Mouse (Mus musculus): ENCODE measurements around the gene Repin1. TPM values are rescaled to one million over a fixed set of nuclear protein-coding genes. Genes with fewer than 3 reads are reported as not detected.

The Repin1 gene
- total RNA-seq (2021) = 10 to 100 TPM; 30.0 to 33.2 TPM
- 27.7 and 33.1 TPM in 2 replicates for polyA plus RNA-seq (2012; rRNA removed)
- long read RNA-seq, transcript Repin1-201 (3 exons, 3,145 nt) = major isoform, 7 of 27 reads
- long read RNA-seq, partial matches to known transcripts = 4 of 27 reads
- long read RNA-seq, other reads (novel, unspliced or antisense) = 7 of 27 reads

DNA sequence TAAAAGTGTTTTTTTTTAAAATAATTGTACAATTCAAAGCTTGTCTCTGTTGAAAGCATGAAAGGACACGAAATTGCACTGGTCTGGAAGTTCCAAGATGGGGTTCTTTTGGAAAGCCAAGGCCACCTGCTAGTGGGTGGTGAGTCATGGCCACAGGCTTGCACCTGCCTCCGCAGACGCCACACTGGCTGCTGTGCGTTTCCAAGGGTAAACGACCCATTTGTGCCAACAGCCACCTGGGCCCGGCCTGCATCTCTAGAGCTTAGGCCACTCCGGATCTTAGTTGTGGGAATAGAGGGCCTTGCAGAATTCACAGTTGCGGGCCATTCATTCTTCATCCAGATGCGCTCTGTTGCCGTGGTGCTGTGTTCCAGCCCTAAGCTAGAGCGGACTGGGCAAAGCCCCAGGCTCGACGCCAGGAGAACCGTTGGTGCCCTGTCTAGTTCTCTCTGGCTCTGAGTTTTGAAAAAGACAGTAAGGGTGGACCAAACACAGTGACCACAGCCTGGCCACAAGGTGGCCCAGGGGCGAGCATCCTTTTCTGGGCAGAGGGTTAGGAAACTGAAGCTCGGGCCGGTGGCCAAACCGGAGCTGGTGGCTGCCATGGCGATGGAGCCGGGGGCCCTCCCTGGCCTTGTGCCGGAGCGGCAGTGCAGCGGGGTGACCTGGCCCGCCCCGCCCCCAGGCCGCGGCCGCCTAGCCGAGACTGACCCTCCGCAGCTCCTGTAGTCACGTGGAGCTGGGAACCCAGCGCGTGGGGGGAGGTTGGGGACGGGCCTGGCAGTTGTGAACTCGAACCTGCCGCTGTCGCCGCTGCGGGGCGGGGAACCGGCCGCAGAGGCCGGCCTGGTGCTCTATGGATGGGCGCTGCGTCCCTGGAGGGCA, at the start of gene Repin1, which contains the start of gene Gm44965:
Gene Repin1, plus strand, starts transcription at position 726 of the 885 bp plus-strand sequence.
Gene Gm44965, plus strand, starts transcription at position 784 of the 885 bp plus-strand sequence.
- Histone ChIP-seq H3K9ac (ENCODE audit: low read depth, low read length) (peak within 1 kb of the TSS; percentile 90), H3K36me3 (ENCODE audit: control insufficient read depth, insufficient read depth, low read length) (no peaks in the 10 kb centered on the region), H3K79me2 (replicated peaks; ENCODE audit: control insufficient read depth, insufficient read depth, low read length) (peaks cover 4% of the 10 kb centered on the region; the same call in 1 of the 2 replicates), H3K27ac (peak within 1 kb of the TSS; percentile 94), H3K27me3 (ENCODE audit: control insufficient read depth, insufficient read depth, low read length) (no peaks in the 10 kb centered on the region), H3K4me1 (ENCODE audit: control insufficient read depth, insufficient read depth, low read length) (peaks cover 2% of the 10 kb centered on the region; the same call in 1 of the 2 replicates), H3K4me3 (peak within 1 kb of the TSS; percentile 96)
- DNase-seq = peak; percentile 95 to 98
- 8% methylated on average over 45 of the region's 45 CpGs for WGBS
- TF ChIP-seq POLR2A (IDR thresholded peaks at IDR 0.05; ENCODE audit: insufficient read depth, low read depth, low read length) (peak; percentile 62), EP300 (IDR thresholded peaks at IDR 0.05; ENCODE audit: insufficient read depth, low read depth, low read length) (no peak), CTCF (IDR thresholded peaks at IDR 0.05) (peak; percentile 83)
- intact Hi-C loops (cut with DNase I) = no loop called here

DNA sequence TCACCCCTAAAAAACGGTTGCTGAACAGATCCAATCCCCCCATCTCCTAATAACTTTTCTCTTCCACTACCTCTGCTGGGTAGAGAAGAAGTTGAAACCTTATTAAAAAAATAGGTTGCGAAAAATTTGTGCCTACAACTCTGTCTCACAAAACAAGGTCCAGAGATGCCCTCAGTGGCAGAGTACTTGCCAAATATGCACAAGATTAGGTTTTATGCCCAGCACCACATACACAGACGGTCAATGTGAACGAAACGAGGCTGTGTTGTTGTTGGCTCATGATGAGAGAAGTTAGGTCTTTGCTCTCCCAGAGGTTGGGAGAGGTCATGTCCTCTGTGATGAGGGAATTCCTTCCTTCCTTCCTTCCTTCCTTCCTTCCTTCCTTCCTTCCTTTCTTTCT, 48.4 kb upstream of the Repin1 start:
- Histone ChIP-seq H3K9ac (ENCODE audit: low read depth, low read length) (no peak overlapping the region), H3K27me3 (ENCODE audit: control insufficient read depth, insufficient read depth, low read length) (no peaks in the 10 kb centered on the region), H3K36me3 (ENCODE audit: control insufficient read depth, insufficient read depth, low read length) (no peaks in the 10 kb centered on the region), H3K4me3 (no peak overlapping the region), H3K4me1 (ENCODE audit: control insufficient read depth, insufficient read depth, low read length) (peaks cover 3% of the 10 kb centered on the region), H3K79me2 (replicated peaks; ENCODE audit: control insufficient read depth, insufficient read depth, low read length) (no peaks in the 10 kb centered on the region), H3K27ac (no peak overlapping the region)
- DNase-seq = no peak
- intact Hi-C loops (cut with DNase I) = no loop called here
- no peak for TF ChIP-seq CTCF (IDR thresholded peaks at IDR 0.05)
- TF ChIP-seq EP300 (IDR thresholded peaks at IDR 0.05; ENCODE audit: insufficient read depth, low read depth, low read length) = no peak
- no peak for TF ChIP-seq POLR2A (IDR thresholded peaks at IDR 0.05; ENCODE audit: insufficient read depth, low read depth, low read length)
- WGBS = 50% methylated on average over 5 of the region's 5 CpGs

DNA sequence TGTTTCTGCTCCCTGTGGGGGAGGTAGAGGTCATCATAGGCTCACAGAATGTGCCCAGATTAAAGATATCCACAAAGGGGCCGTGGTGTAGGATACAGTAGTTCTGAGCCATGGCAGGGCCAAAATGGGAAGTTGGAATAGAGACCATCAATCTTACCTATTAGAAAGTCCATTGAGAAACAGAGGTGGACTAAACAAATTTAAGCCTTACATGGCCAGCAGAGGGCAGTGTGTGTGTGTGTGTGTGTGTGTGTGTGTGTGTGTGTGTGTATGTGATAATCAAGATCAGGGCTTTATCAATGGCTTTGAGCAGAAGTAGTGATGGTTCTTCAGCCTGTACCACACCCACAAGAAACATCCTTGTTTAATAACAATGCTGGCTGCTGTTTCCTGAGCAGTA, 47.4 kb upstream of the Repin1 start:
- H3K27ac ChIP-seq = peak overlapping the region; percentile 65
- DNase-seq = peak in 1 of 2 experiments; percentile 47
- H3K4me1 ChIP-seq (ENCODE audit: control insufficient read depth, insufficient read depth, low read length) = peaks cover 3% of the 10 kb centered on the region
- no peaks in the 10 kb centered on the region for H3K36me3 ChIP-seq (ENCODE audit: control insufficient read depth, insufficient read depth, low read length)
- intact Hi-C loops (cut with DNase I) = no loop called here
- H3K27me3 ChIP-seq (ENCODE audit: control insufficient read depth, insufficient read depth, low read length) = no peaks in the 10 kb centered on the region
- no peak for TF ChIP-seq POLR2A (IDR thresholded peaks at IDR 0.05; ENCODE audit: insufficient read depth, low read depth, low read length)
- TF ChIP-seq CTCF (IDR thresholded peaks at IDR 0.05) = peak; percentile 53
- H3K79me2 ChIP-seq (replicated peaks; ENCODE audit: control insufficient read depth, insufficient read depth, low read length) = no peaks in the 10 kb centered on the region
- WGBS = 42% methylated on average over 1 of the region's 1 CpGs
- no peak overlapping the region for H3K9ac ChIP-seq (ENCODE audit: low read depth, low read length)
- H3K4me3 ChIP-seq = no peak overlapping the region

DNA sequence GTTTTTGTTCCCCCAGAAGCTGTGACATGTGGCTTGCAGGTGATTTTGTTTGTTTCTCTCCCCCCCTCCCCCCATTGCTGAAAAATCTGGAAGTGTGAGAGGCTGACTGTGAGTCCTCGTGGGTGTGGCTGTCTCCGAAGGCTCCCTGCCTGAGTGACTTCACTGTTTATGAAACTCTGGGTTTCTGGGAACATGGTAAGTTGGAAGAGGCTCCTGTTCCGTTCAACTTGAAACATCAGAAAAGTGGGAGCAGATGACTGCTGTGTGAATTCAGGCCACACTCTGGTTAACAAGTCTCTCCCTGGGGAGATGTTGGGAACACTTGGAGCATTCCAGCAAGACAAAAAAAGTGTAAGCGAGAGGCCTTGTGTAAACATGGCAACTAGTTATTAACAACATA, 46.8 kb upstream of the Repin1 start:
- DNase-seq = peak; percentile 33 to 62
- H3K36me3 ChIP-seq (ENCODE audit: control insufficient read depth, insufficient read depth, low read length) = no peaks in the 10 kb centered on the region
- H3K79me2 ChIP-seq (replicated peaks; ENCODE audit: control insufficient read depth, insufficient read depth, low read length) = no peaks in the 10 kb centered on the region
- H3K27me3 ChIP-seq (ENCODE audit: control insufficient read depth, insufficient read depth, low read length) = no peaks in the 10 kb centered on the region
- WGBS = 56% methylated on average over 4 of the region's 4 CpGs
- no peak for TF ChIP-seq EP300 (IDR thresholded peaks at IDR 0.05; ENCODE audit: insufficient read depth, low read depth, low read length)
- TF ChIP-seq POLR2A (IDR thresholded peaks at IDR 0.05; ENCODE audit: insufficient read depth, low read depth, low read length) = no peak
- TF ChIP-seq CTCF (IDR thresholded peaks at IDR 0.05) = no peak
- peak overlapping the region; percentile 65 for H3K27ac ChIP-seq
- no peak overlapping the region for H3K4me3 ChIP-seq
- peaks cover 3% of the 10 kb centered on the region for H3K4me1 ChIP-seq (ENCODE audit: control insufficient read depth, insufficient read depth, low read length)
- H3K9ac ChIP-seq (ENCODE audit: low read depth, low read length) = 0 out of 2 replicates have a peak overlapping the region, but pooled peaks have one; percentile 12
- intact Hi-C loops (cut with DNase I) = no loop called here

DNA sequence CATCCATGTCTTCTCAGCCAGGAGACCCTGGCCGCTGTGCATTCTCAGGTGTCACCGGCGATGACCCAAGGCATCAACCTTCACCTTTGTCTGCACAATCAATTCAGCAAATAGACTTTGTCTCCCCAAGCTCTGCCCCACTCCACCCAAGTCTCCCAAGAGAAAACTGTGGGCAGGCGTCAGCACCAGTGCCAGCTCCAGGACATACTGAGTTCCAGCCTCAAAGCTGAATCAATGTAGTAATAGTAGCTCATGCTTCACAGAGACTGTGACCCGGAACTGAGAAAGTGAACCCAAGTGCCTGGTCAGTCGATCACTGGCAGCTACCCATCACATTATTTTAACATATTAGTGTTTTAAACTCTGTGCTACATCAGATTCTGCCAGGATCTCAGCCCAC, 45.4 kb upstream of the Repin1 start:
- H3K4me1 ChIP-seq (ENCODE audit: control insufficient read depth, insufficient read depth, low read length) = peaks cover 3% of the 10 kb centered on the region
- H3K27ac ChIP-seq = no peak overlapping the region
- DNase-seq = no peak
- no peak for TF ChIP-seq POLR2A (IDR thresholded peaks at IDR 0.05; ENCODE audit: insufficient read depth, low read depth, low read length)
- H3K9ac ChIP-seq (ENCODE audit: low read depth, low read length) = no peak overlapping the region
- H3K36me3 ChIP-seq (ENCODE audit: control insufficient read depth, insufficient read depth, low read length) = no peaks in the 10 kb centered on the region
- H3K79me2 ChIP-seq (replicated peaks; ENCODE audit: control insufficient read depth, insufficient read depth, low read length) = no peaks in the 10 kb centered on the region
- no peaks in the 10 kb centered on the region for H3K27me3 ChIP-seq (ENCODE audit: control insufficient read depth, insufficient read depth, low read length)
- H3K4me3 ChIP-seq = no peak overlapping the region
- WGBS = 85% methylated on average over 6 of the region's 6 CpGs
- intact Hi-C loops (cut with DNase I) = no loop called here

DNA sequence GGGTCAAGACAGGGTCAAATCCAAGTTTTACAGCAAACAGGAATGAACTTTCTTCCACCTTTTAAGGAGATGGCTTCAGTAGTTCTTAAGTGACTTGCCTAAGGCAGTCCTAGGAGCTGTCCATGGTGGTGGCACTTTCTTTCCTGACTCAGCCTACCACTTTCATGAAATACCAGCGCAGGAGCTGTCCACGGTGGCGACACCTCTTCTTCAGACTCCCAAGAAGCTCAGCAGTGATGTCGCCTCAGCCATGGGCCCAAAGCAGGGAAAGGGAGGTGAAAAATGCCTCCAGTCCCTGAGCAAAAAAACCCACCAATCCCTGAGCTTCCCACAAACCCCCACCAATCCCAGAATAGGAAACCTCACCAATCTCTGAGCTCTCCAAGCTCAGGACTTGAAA, 40.8 kb upstream of the Repin1 start:
- Histone ChIP-seq H3K4me3 (no peak overlapping the region), H3K27ac (no peak overlapping the region), H3K79me2 (replicated peaks; ENCODE audit: control insufficient read depth, insufficient read depth, low read length) (no peaks in the 10 kb centered on the region), H3K36me3 (ENCODE audit: control insufficient read depth, insufficient read depth, low read length) (no peaks in the 10 kb centered on the region), H3K9ac (ENCODE audit: low read depth, low read length) (no peak overlapping the region), H3K4me1 (ENCODE audit: control insufficient read depth, insufficient read depth, low read length) (peaks cover 6% of the 10 kb centered on the region), H3K27me3 (ENCODE audit: control insufficient read depth, insufficient read depth, low read length) (no peaks in the 10 kb centered on the region)
- intact Hi-C loops (cut with DNase I) = loop anchor here (5.0 kb wide), 1 partner anchor 106 kb away; the partner anchor contains the start of genes Sspo and Zfp467
- 65% methylated on average over 4 of the region's 4 CpGs for WGBS
- no peak for TF ChIP-seq CTCF (IDR thresholded peaks at IDR 0.05)
- TF ChIP-seq EP300 (IDR thresholded peaks at IDR 0.05; ENCODE audit: insufficient read depth, low read depth, low read length) = no peak
- no peak for TF ChIP-seq POLR2A (IDR thresholded peaks at IDR 0.05; ENCODE audit: insufficient read depth, low read depth, low read length)
- DNase-seq = peak; percentile 19 to 34
